Mouse (Mus musculus): ENCODE measurements at regions not wholly inside any gene's neighbourhood (a gene's known extent, or its start where the extent isn't known, plus 50 kb on each side); places are given as distances from the start of the nearest gene placed in this dataset.

- DNase-seq (ENCODE audit: low read depth, low spot score), result peak; percentile 54
Observed at GRCm38 (mm10) chr7:117729067-117729466, 348.3 kb downstream of the Xylt1 start.

Measured in ZHBTc4 (cell line).